Mouse (Mus musculus) retina, postnatal 7 days (tissue): ENCODE measurements around the gene Slc7a7.

Source experiments
- DNase-seq: peaks from one replicate; pipeline ENCODE4 v3.0.0-alpha.2; 2012; ENCODE audit warnings: low read depth, low spot score

Slc7a7 gene

GRCm38 (mm10) chr14:54324486-54324885, 93.1 kb downstream of the Slc7a7 start:
- no peak for DNase-seq

GRCm38 (mm10) chr14:54321556-54322376, 95.8 kb downstream of the Slc7a7 start:
- no peak for DNase-seq
